ENCODE assay signal across 20 mouse cellular contexts in genomic region chr16:76519911-76520642, GRCm38 (mm10).
DNase-seq lines count a peak whose midpoint lies in the region; ATAC-seq and TF ChIP-seq lines count a peak whose summit lies in the region.
"Had no signal": no experiment of that assay in that cellular context is flagged by ENCODE, and none has a peak within 500 bp of the region (broad histone marks: within the 10 kb centered on the region; RNA-seq: fewer than 3 reads in every experiment).

No protein-coding gene starts in this region.

- 83% methylated on average over 10 of the region's 10 CpGs for WGBS in limb, embryonic 13.5 days
- WGBS in limb, embryonic 10.5 days, result 91% methylated on average over 10 of the region's 10 CpGs
- WGBS in hindbrain, embryonic 15.5 days, result 71% methylated on average over 10 of the region's 10 CpGs
- WGBS in hindbrain, postnatal 0 days, result 70% methylated on average over 10 of the region's 10 CpGs
- 93% methylated on average over 10 of the region's 10 CpGs for WGBS in forebrain, embryonic 10.5 days

- no peak overlapping the region for H3ac ChIP-seq in myocyte (ENCODE audit: control insufficient read depth, insufficient read length)

- H3K4me1 ChIP-seq in limb, embryonic 13.5 days, result peaks cover 9% of the 10 kb centered on the region
- peaks cover 11% of the 10 kb centered on the region for H3K4me1 ChIP-seq in limb, embryonic 10.5 days
- H3K4me1 ChIP-seq in hindbrain, embryonic 15.5 days (replicated peaks), result 0 out of 2 replicates have a peak, but pooled peaks cover 2% of the 10 kb centered on the region
- H3K4me1 ChIP-seq in hindbrain, postnatal 0 days (ENCODE audit: insufficient read depth, low read length), result no peaks in the 10 kb centered on the region
- peaks cover 5% of the 10 kb centered on the region; the same call in 1 of the 2 replicates for H3K4me1 ChIP-seq in forebrain, embryonic 10.5 days
- H3K4me1 ChIP-seq: embryonic facial prominence, embryonic 15.5 days; forebrain, embryonic 15.5 days had no signal

- TF ChIP-seq CTCF in hindbrain, postnatal 0 days (IDR thresholded peaks at IDR 0.05; ENCODE audit: low read depth), result no peak

- no peak overlapping the region for H3K4me3 ChIP-seq in limb, embryonic 13.5 days
- no peak overlapping the region for H3K4me3 ChIP-seq in limb, embryonic 10.5 days
- no peak overlapping the region for H3K4me3 ChIP-seq in hindbrain, embryonic 15.5 days
- H3K4me3 ChIP-seq in hindbrain, postnatal 0 days (ENCODE audit: low read length), result no peak overlapping the region
- H3K4me3 ChIP-seq in myocyte, result no peak overlapping the region
- no peak overlapping the region for H3K4me3 ChIP-seq in forebrain, embryonic 10.5 days
- H3K4me3 ChIP-seq: embryonic facial prominence, embryonic 15.5 days; erythroblast, embryonic 14.5 days; forebrain, embryonic 15.5 days had no signal

- no peak overlapping the region for H3K4me2 ChIP-seq in limb, embryonic 13.5 days (replicated peaks)
- H3K4me2 ChIP-seq in hindbrain, embryonic 15.5 days, result no peak overlapping the region
- H3K4me2 ChIP-seq in hindbrain, postnatal 0 days (ENCODE audit: low read depth, low read length), result no peak overlapping the region
- H3K4me2 ChIP-seq in myocyte (ENCODE audit: low read depth), result no peak overlapping the region
- H3K4me2 ChIP-seq: embryonic facial prominence, embryonic 15.5 days; forebrain, embryonic 15.5 days had no signal

- no peaks in the 10 kb centered on the region for H3K9me3 ChIP-seq in limb, embryonic 13.5 days
- H3K9me3 ChIP-seq in limb, embryonic 10.5 days (replicated peaks), result no peaks in the 10 kb centered on the region
- H3K9me3 ChIP-seq in hindbrain, embryonic 15.5 days, result no peaks in the 10 kb centered on the region
- H3K9me3 ChIP-seq in hindbrain, postnatal 0 days (ENCODE audit: low read length), result no peaks in the 10 kb centered on the region
- no peaks in the 10 kb centered on the region for H3K9me3 ChIP-seq in forebrain, embryonic 10.5 days
- H3K9me3 ChIP-seq: embryonic facial prominence, embryonic 15.5 days; forebrain, embryonic 15.5 days had no signal

- 0 out of 2 replicates have a peak, but pooled peaks have one; percentile 40 for ATAC-seq in limb, embryonic 13.5 days (ENCODE audit: low FRiP score, low read depth)
- ATAC-seq in hindbrain, embryonic 15.5 days (ENCODE audit: low FRiP score, low read depth), result peak; percentile 56
- ATAC-seq in hindbrain, postnatal 0 days, result no peak
- ATAC-seq: forebrain, embryonic 15.5 days; inflammation-experienced regulatory T-cells, adult 6 months had no signal

- no peak for TF ChIP-seq POLR2A in myocyte (IDR thresholded peaks at IDR 0.05; ENCODE audit: insufficient read length, low read depth)

- no peaks in the 10 kb centered on the region for H3K79me2 ChIP-seq in myocyte (ENCODE audit: control insufficient read depth, insufficient read depth)

- no peak for DNase-seq in limb, embryonic 10.5 days (ENCODE audit: low spot score)
- DNase-seq in hindbrain, postnatal 0 days (ENCODE audit: low spot score), result peak; percentile 21
- DNase-seq in retina, embryonic 14.5 days (ENCODE audit: low spot score), result no peak
- DNase-seq in forebrain, embryonic 10.5 days (ENCODE audit: extremely low spot score, low spot score), result no peak
- no peak for DNase-seq in lung, postnatal 36 days
- DNase-seq: adrenal gland, adult 2 months; adrenal gland, postnatal 25 days; cerebellum, adult 2 months; cerebellum, postnatal 14 days; embryo, embryonic 11 days; gastrocnemius, postnatal 10 days; heart, postnatal 10 days; heart, postnatal 4 days had no signal

- no peaks in the 10 kb centered on the region for H3K27me3 ChIP-seq in limb, embryonic 13.5 days
- no peaks in the 10 kb centered on the region for H3K27me3 ChIP-seq in limb, embryonic 10.5 days (ENCODE audit: low read depth, poor library complexity, severe bottlenecking)
- no peaks in the 10 kb centered on the region for H3K27me3 ChIP-seq in hindbrain, embryonic 15.5 days
- H3K27me3 ChIP-seq in hindbrain, postnatal 0 days (ENCODE audit: insufficient read depth, low read length), result no peaks in the 10 kb centered on the region
- H3K27me3 ChIP-seq in myocyte (ENCODE audit: control insufficient read depth, insufficient read depth, insufficient read length), result no peaks in the 10 kb centered on the region
- no peaks in the 10 kb centered on the region for H3K27me3 ChIP-seq in forebrain, embryonic 10.5 days (ENCODE audit: poor library complexity, severe bottlenecking)
- H3K27me3 ChIP-seq: embryonic facial prominence, embryonic 15.5 days; forebrain, embryonic 15.5 days had no signal

- H3K27ac ChIP-seq in limb, embryonic 13.5 days, result no peak overlapping the region
- H3K27ac ChIP-seq in limb, embryonic 10.5 days, result no peak overlapping the region
- 0 out of 2 replicates have a peak overlapping the region, but pooled peaks have one; percentile 38 for H3K27ac ChIP-seq in hindbrain, embryonic 15.5 days (replicated peaks)
- H3K27ac ChIP-seq in hindbrain, postnatal 0 days, result no peak overlapping the region
- no peak overlapping the region for H3K27ac ChIP-seq in forebrain, embryonic 10.5 days
- H3K27ac ChIP-seq: embryonic facial prominence, embryonic 15.5 days; forebrain, embryonic 15.5 days had no signal

- no peak overlapping the region for H3K9ac ChIP-seq in limb, embryonic 13.5 days
- H3K9ac ChIP-seq in hindbrain, embryonic 15.5 days, result no peak overlapping the region
- no peak overlapping the region for H3K9ac ChIP-seq in hindbrain, postnatal 0 days (replicated peaks; ENCODE audit: low read length)
- H3K9ac ChIP-seq: embryonic facial prominence, embryonic 15.5 days; forebrain, embryonic 15.5 days had no signal

- no peaks in the 10 kb centered on the region for H3K36me3 ChIP-seq in limb, embryonic 13.5 days
- no peaks in the 10 kb centered on the region for H3K36me3 ChIP-seq in limb, embryonic 10.5 days
- no peaks in the 10 kb centered on the region for H3K36me3 ChIP-seq in hindbrain, embryonic 15.5 days
- no peaks in the 10 kb centered on the region for H3K36me3 ChIP-seq in hindbrain, postnatal 0 days (ENCODE audit: insufficient read depth, low read length)
- H3K36me3 ChIP-seq in myocyte (ENCODE audit: control insufficient read depth, insufficient read depth), result no peaks in the 10 kb centered on the region
- H3K36me3 ChIP-seq in forebrain, embryonic 10.5 days (replicated peaks), result no peaks in the 10 kb centered on the region
- H3K36me3 ChIP-seq: embryonic facial prominence, embryonic 15.5 days; forebrain, embryonic 15.5 days had no signal

TF ChIP-seq in myocyte, 11 proteins besides CTCF, POLR2A, EP300 and RAD21:
- no peak for TF ChIP-seq TCF12 (IDR thresholded peaks at IDR 0.05; ENCODE audit: insufficient read depth, poor library complexity, severe bottlenecking)
- TF ChIP-seq E2F4 (IDR thresholded peaks at IDR 0.05; ENCODE audit: insufficient read depth), result no peak
- no peak for TF ChIP-seq USF1 (IDR thresholded peaks at IDR 0.05; ENCODE audit: low read depth)
- no peak for TF ChIP-seq TCF3 (IDR thresholded peaks at IDR 0.05; ENCODE audit: insufficient read length, low read depth)
- peak in 2 of 3 experiments; percentile 63 to 69 for TF ChIP-seq MYOG (IDR thresholded peaks at IDR 0.05; ENCODE audit: control insufficient read depth in 1 of 3, insufficient read depth in 1 of 3, insufficient read length in 2 of 3, low read depth in 2 of 3)
- no peak for TF ChIP-seq MAX (IDR thresholded peaks at IDR 0.05; ENCODE audit: low read depth)
- TF ChIP-seq REST (IDR thresholded peaks at IDR 0.05; ENCODE audit: insufficient read depth, insufficient read length), result no peak
- TF ChIP-seq MYOD1 (IDR thresholded peaks at IDR 0.05; ENCODE audit: control insufficient read depth in 1 of 3, insufficient read length in 2 of 3, low read depth in 2 of 3), result peak; percentile 16 to 66 (median 47)
- no peak for TF ChIP-seq SRF (IDR thresholded peaks at IDR 0.05; ENCODE audit: control insufficient read depth, insufficient read length, low read depth)
- no peak for TF ChIP-seq POLR2AphosphoS2 (IDR thresholded peaks at IDR 0.05; ENCODE audit: insufficient read length, low read depth)
- no peak for TF ChIP-seq CEBPB (IDR thresholded peaks at IDR 0.05; ENCODE audit: insufficient read depth, poor library complexity, severe bottlenecking)
